Mouse (Mus musculus) heart, embryonic 11.5 days (tissue): ENCODE data around the gene 1700001K19Rik. TPM values are rescaled to one million over a fixed set of nuclear protein-coding genes. Genes with fewer than 3 reads are reported as not detected.
"Not testable (repeated sequence)": the region's sequence is repeated elsewhere in the genome, so short reads cannot be mapped to it uniquely, and the experiment has no call there.

ENCODE experiments used
- ATAC-seq: fragments of 200-750 bp; cut with Nextera tagmentation; replicated peaks from 2 replicates; pipeline ENCODE4 v1.8.0; 2017; ENCODE audit warnings: moderate library complexity; ENCODE audit not compliant: insufficient number of reproducible peaks, low FRiP score, low TSS enrichment
- H3K27ac ChIP-seq: fragments of 300-500 bp; sonication (generic); 2 replicates; pipeline ENCODE4 v1.5.1; 2014; ENCODE audit warnings: mild to moderate bottlenecking, low read depth, low read length
- H3K27me3 ChIP-seq: fragments of 300-500 bp; sonication (generic); 2 replicates; pipeline ENCODE4 v1.6.1; 2014; ENCODE audit warnings: mild to moderate bottlenecking, low read length, mixed read lengths; ENCODE audit not compliant: control insufficient read depth, insufficient read depth
- H3K36me3 ChIP-seq: fragments of 300-500 bp; sonication (generic); 2 replicates; pipeline ENCODE4 v1.6.1; 2014; ENCODE audit warnings: mild to moderate bottlenecking, low read length, moderate library complexity, mixed read lengths; ENCODE audit not compliant: control insufficient read depth, insufficient read depth
- H3K4me1 ChIP-seq: fragments of 300-500 bp; sonication (generic); 2 replicates; pipeline ENCODE4 v1.6.1; 2014; ENCODE audit warnings: low read length; ENCODE audit not compliant: control insufficient read depth, insufficient read depth
- H3K4me2 ChIP-seq: fragments of 300-500 bp; sonication (generic); 2 replicates; pipeline ENCODE4 v1.6.1; 2014; ENCODE audit warnings: mild to moderate bottlenecking, moderate library complexity
- H3K4me3 ChIP-seq: fragments of 300-500 bp; sonication (generic); 2 replicates; pipeline ENCODE4 v1.5.1; 2014; ENCODE audit warnings: low read depth, low read length
- H3K9ac ChIP-seq: fragments of 300-500 bp; sonication (generic); 2 replicates; pipeline ENCODE4 v1.6.1; 2014; ENCODE audit warnings: mild to moderate bottlenecking, low read depth, low read length, moderate library complexity
- H3K9me3 ChIP-seq: fragments of 300-500 bp; sonication (generic); replicated peaks from 2 replicates; pipeline ENCODE4 v1.6.1; 2016; ENCODE audit warnings: low read length; ENCODE audit not compliant: control insufficient read depth
- WGBS: fragments of 180-500 bp; shearing (Covaris S2); extraction: QIAGEN DNeasy Blood & Tissue Kit; methylation state at CpG from one replicate; pipeline ENCODE4 v1.1.7; 2014; ENCODE audit not compliant: insufficient replicate concordance; 5-methylcytosine and 5-hydroxymethylcytosine counted together
- polyA plus RNA-seq: library from polyadenylated mRNA; unstranded; fragments of >200 nt; fragmentation: Nextera tagmentation; extraction: Ambion mirVana; gene quantifications from 2 replicates; pipeline ENCODE4 v1.2.1, GENCODE M21; 2014

Gene 1700001K19Rik
- polyA plus RNA-seq, 1 experiment from 2014 or later = 0.23 TPM

- Histone ChIP-seq H3K4me1 (peaks cover 13% of the 10 kb centered on the region; the same call in 1 of the 2 replicates), H3K27me3 (no peaks in the 10 kb centered on the region), H3K9ac (peak overlapping the region; percentile 72), H3K36me3 (no peaks in the 10 kb centered on the region), H3K9me3 (no peaks in the 10 kb centered on the region), H3K27ac (peak overlapping the region; percentile 46; the same call in 1 of the 2 replicates), H3K4me2 (peak overlapping the region; percentile 75), H3K4me3 (peak overlapping the region; percentile 51)
- 1% methylated on average over 27 of the region's 27 CpGs for WGBS
- ATAC-seq = peak; percentile 76; the same call in 1 of the 2 replicates
These were observed 24.2 kb upstream of the 1700001K19Rik start for GRCm38 (mm10) chr12:110706337-110707231.

- H3K27ac ChIP-seq, ATAC-seq, H3K27me3 ChIP-seq, H3K4me3 ChIP-seq, H3K36me3 ChIP-seq, H3K9ac ChIP-seq, H3K9me3 ChIP-seq, H3K4me2 ChIP-seq: not testable (repeated sequence)
- WGBS = 89% methylated on average over 4 of the region's 4 CpGs
- H3K4me1 ChIP-seq = peaks cover 15% of the 10 kb centered on the region; the same call in 1 of the 2 replicates
These were observed 23.0 kb upstream of the 1700001K19Rik start for GRCm38 (mm10) chr12:110705419-110705818.

- Histone ChIP-seq H3K4me3 (no peak overlapping the region), H3K9ac (no peak overlapping the region), H3K9me3 (no peaks in the 10 kb centered on the region), H3K36me3 (no peaks in the 10 kb centered on the region), H3K4me2 (no peak overlapping the region), H3K27ac (no peak overlapping the region), H3K4me1 (peaks cover 18% of the 10 kb centered on the region), H3K27me3 (no peaks in the 10 kb centered on the region)
- no peak for ATAC-seq
- 66% methylated on average over 7 of the region's 7 CpGs for WGBS
These were observed 21.3 kb upstream of the 1700001K19Rik start for GRCm38 (mm10) chr12:110703682-110704081.

GRCm38 (mm10) chr12:110703008-110703471, 20.6 kb upstream of the 1700001K19Rik start:
- Histone ChIP-seq H3K4me2 (peak overlapping the region; percentile 6; the same call in 1 of the 2 replicates), H3K4me3 (no peak overlapping the region), H3K36me3 (no peaks in the 10 kb centered on the region), H3K9me3 (no peaks in the 10 kb centered on the region), H3K9ac (0 out of 2 replicates have a peak overlapping the region, but pooled peaks have one; percentile 4), H3K4me1 (peaks cover 21% of the 10 kb centered on the region), H3K27me3 (no peaks in the 10 kb centered on the region), H3K27ac (no peak overlapping the region)
- 20% methylated on average over 8 of the region's 8 CpGs for WGBS
- 0 out of 2 replicates have a peak, but pooled peaks have one; percentile 32 for ATAC-seq

- no peak for ATAC-seq
- no peaks in the 10 kb centered on the region for H3K9me3 ChIP-seq
- peaks cover 21% of the 10 kb centered on the region for H3K4me1 ChIP-seq
- no peaks in the 10 kb centered on the region for H3K27me3 ChIP-seq
- 50% methylated on average over 4 of the region's 4 CpGs for WGBS
- H3K4me2 ChIP-seq = peak within 1 kb of the TSS; percentile 6; the same call in 1 of the 2 replicates
- H3K36me3 ChIP-seq = no peaks in the 10 kb centered on the region
- H3K27ac ChIP-seq = no peak within 1 kb of the TSS; the same call in 1 of the 2 replicates
- 0 out of 2 replicates have a peak within 1 kb of the TSS, but pooled peaks have one; percentile 22 for H3K9ac ChIP-seq
- H3K4me3 ChIP-seq = no peak within 1 kb of the TSS
These were observed 20.1 kb upstream of the 1700001K19Rik start, which contains the start of gene Hsp90aa1 for GRCm38 (mm10) chr12:110702556-110702955. Hsp90aa1 (minus strand) TSS chr12:110702728.

GRCm38 (mm10) chr12:110701363-110701762, 18.9 kb upstream of the 1700001K19Rik start:
- not testable (repeated sequence) for H3K4me3 ChIP-seq, H3K4me2 ChIP-seq, H3K27me3 ChIP-seq, H3K36me3 ChIP-seq, H3K9me3 ChIP-seq, H3K27ac ChIP-seq, ATAC-seq
- WGBS = 34% methylated on average over 3 of the region's 3 CpGs
- Histone ChIP-seq H3K4me1 (peaks cover 20% of the 10 kb centered on the region), H3K9ac (0 out of 2 replicates have a peak overlapping the region, but pooled peaks have one; percentile 22)

GRCm38 (mm10) chr12:110700730-110701129, 18.3 kb upstream of the 1700001K19Rik start:
- Histone ChIP-seq H3K4me1 (peaks cover 20% of the 10 kb centered on the region), H3K27ac (no peak overlapping the region)
- 53% methylated on average over 2 of the region's 2 CpGs for WGBS

GRCm38 (mm10) chr12:110699171-110699547, 16.7 kb upstream of the 1700001K19Rik start:
- Histone ChIP-seq H3K4me3 (no peak overlapping the region), H3K4me2 (peak overlapping the region; percentile 45)
- ATAC-seq = no peak

More at GRCm38 (mm10) chr12:110700730-110701129, 18.3 kb upstream of the 1700001K19Rik start:
- Histone ChIP-seq H3K27me3 (no peaks in the 10 kb centered on the region), H3K4me3 (no peak overlapping the region), H3K9ac (peak overlapping the region; percentile 7; the same call in 1 of the 2 replicates), H3K4me2 (no peak overlapping the region), H3K9me3 (no peaks in the 10 kb centered on the region), H3K36me3 (no peaks in the 10 kb centered on the region)
- no peak for ATAC-seq

More at GRCm38 (mm10) chr12:110699171-110699547, 16.7 kb upstream of the 1700001K19Rik start:
- Histone ChIP-seq H3K9me3 (no peaks in the 10 kb centered on the region), H3K9ac (peak overlapping the region; percentile 58), H3K27ac (peak overlapping the region; percentile 41; the same call in 1 of the 2 replicates), H3K36me3 (peaks cover 4% of the 10 kb centered on the region; the same call in 1 of the 2 replicates), H3K27me3 (no peaks in the 10 kb centered on the region), H3K4me1 (peaks cover 28% of the 10 kb centered on the region)
- WGBS = 44% methylated on average over 2 of the region's 2 CpGs
